Mouse (Mus musculus) thymus, adult 2 months (tissue): Measurements from ENCODE around the gene Akt3. TPM values are rescaled to one million over a fixed set of nuclear protein-coding genes. Genes with fewer than 3 reads are reported as not detected.

Experiments used
- DNase-seq: peaks from one replicate; pipeline ENCODE4 v3.0.0; 2021
- H3K27ac ChIP-seq: fragments of 200-500 bp; 2 replicates; pipeline ENCODE4 v1.5.1; 2012; ENCODE audit warnings: low read length, control low read depth; ENCODE audit not compliant: control insufficient read depth, insufficient read depth
- H3K27me3 ChIP-seq: fragments of 200-500 bp; 2 replicates; pipeline ENCODE4 v1.6.1; 2012; ENCODE audit warnings: mild to moderate bottlenecking, low read length, moderate library complexity, mixed read lengths; ENCODE audit not compliant: control insufficient read depth, insufficient read depth
- H3K36me3 ChIP-seq: fragments of 200-500 bp; 2 replicates; pipeline ENCODE4 v1.6.1; 2012; ENCODE audit warnings: mild to moderate bottlenecking, low read length, moderate library complexity; ENCODE audit not compliant: control insufficient read depth, insufficient read depth
- H3K4me1 ChIP-seq: fragments of 200-500 bp; replicated peaks from 2 replicates; pipeline ENCODE4 v1.6.1; 2012; ENCODE audit warnings: low read length; ENCODE audit not compliant: control insufficient read depth, insufficient read depth
- H3K4me3 ChIP-seq: fragments of 200-500 bp; 2 replicates; pipeline ENCODE4 v1.5.1; 2012; ENCODE audit warnings: mild to moderate bottlenecking, low read length, control low read depth, moderate library complexity; ENCODE audit not compliant: control insufficient read depth, insufficient read depth
- CTCF ChIP-seq: fragments of 200-500 bp; IDR thresholded peaks from 2 replicates; pipeline ENCODE4 v1.5.1; 2012; ENCODE audit warnings: mild to moderate bottlenecking, control low read depth, low read length, moderate library complexity, borderline replicate concordance; ENCODE audit not compliant: control insufficient read depth, poor library complexity, insufficient read depth; ENCODE audit errors: extremely low read depth
- POLR2A ChIP-seq: fragments of 200-500 bp; IDR thresholded peaks from 2 replicates; pipeline ENCODE4 v1.6.1; 2012; ENCODE audit warnings: mild to moderate bottlenecking, low read length, control low read depth, moderate library complexity; ENCODE audit not compliant: control insufficient read depth, poor library complexity, insufficient read depth; ENCODE audit errors: extremely low read depth
- WGBS: fragments of 180-500 bp; shearing (Covaris S2); methylation state at CpG from one replicate; pipeline ENCODE4 v1.1.7; 2018; 5-methylcytosine and 5-hydroxymethylcytosine counted together
- polyA plus RNA-seq: library from polyadenylated mRNA; depleted of rRNA; stranded (reverse); fragments of >200 nt; gene quantifications from 2 replicates; pipeline ENCODE4 v1.2.3, GENCODE M21; 2012

Gene Akt3
- polyA plus RNA-seq, 1 experiment, result 6.6 TPM

DNA sequence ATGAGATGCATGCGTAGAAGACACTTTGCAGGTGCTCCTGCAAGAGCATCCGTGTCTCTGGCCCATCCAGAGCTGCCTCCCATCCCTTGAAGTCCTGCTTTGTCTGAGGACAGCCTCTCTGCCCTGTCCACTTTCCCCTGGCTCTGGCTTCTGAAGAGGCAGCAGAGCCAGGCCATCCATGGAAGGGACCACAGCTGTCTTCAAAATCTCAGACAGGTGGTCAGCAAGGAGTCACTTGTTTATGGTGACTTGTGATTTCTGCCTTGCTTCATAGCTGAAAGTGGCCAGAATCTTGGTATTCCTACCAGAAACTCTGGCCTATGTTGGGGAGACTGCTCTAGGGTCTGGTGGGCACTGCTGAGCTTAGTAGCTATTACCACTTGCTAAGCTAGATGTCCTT, 241.3 kb downstream of the Akt3 start:
- 93% methylated on average over 2 of the region's 2 CpGs for WGBS

DNA sequence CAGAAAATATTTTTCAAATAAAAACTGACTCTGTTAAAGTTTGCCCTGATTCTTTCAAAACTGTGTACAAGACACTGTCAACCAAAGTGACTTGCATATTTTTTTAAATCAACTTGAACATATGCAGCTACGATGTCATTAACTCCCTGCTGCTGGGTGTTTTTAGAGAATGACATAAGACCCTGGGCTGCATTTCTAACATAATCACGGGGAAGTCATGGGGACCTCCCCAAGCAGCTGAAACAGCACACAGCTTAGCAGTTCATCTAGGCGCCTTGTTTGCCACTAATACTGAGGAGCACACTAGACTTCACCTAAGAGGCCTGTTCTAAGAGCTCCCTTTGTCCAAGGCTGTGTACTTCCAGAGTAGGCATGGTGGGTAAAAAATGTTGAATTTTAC, 242.1 kb downstream of the Akt3 start:
- Histone ChIP-seq H3K4me3 (no peak overlapping the region), H3K27ac (no peak overlapping the region), H3K36me3 (no peaks in the 10 kb centered on the region), H3K4me1 (no peaks in the 10 kb centered on the region), H3K27me3 (no peaks in the 10 kb centered on the region)
- whole genome bisulfite sequencing, result 96% methylated on average over 3 of the region's 3 CpGs
- DNase-seq, result no peak
- TF ChIP-seq POLR2A, result no peak
- TF ChIP-seq CTCF, result no peak

More for the DNA sequence above, 241.3 kb downstream of the Akt3 start:
- Histone ChIP-seq H3K27ac (no peak overlapping the region), H3K4me3 (no peak overlapping the region), H3K4me1 (no peaks in the 10 kb centered on the region), H3K36me3 (no peaks in the 10 kb centered on the region), H3K27me3 (no peaks in the 10 kb centered on the region)
- DNase-seq, result no peak
- no peak for TF ChIP-seq CTCF
- no peak for TF ChIP-seq POLR2A

DNA sequence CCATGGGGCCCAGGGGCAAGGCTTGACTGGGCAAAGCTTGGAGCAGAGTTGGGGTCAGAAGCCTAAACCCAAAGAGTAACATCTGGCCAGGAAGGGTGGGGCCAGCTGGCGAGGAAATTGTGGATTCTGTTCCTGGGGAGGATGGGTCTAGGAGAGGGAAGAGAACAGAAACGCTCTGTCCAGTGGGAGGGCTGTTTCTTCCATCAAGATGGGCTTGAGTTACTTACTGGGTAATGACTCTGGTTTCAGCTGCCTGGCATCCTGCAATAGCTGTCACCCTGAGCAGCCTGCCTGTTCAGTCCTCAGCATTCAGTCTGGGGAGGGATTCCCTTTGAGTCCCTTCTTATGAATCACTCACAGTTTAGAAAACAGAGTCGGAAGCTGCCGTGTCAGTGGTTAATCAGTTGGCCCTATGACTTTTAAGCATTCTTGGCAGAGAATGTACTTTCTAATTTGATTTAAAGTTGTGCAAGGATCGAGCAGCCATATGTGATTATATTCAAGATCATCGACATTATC, 243.0 kb downstream of the Akt3 start:
- TF ChIP-seq CTCF (no peak), POLR2A (no peak)
- DNase-seq, result no peak
- Histone ChIP-seq H3K27ac (no peak overlapping the region), H3K36me3 (no peaks in the 10 kb centered on the region), H3K27me3 (no peaks in the 10 kb centered on the region), H3K4me3 (no peak overlapping the region), H3K4me1 (no peaks in the 10 kb centered on the region)
- 91% methylated on average over 6 of the region's 6 CpGs for WGBS

GRCm38 (mm10) chr1:177014346-177014745, 243.7 kb downstream of the Akt3 start:
- H3K27ac ChIP-seq, result no peak overlapping the region
- H3K27me3 ChIP-seq, result no peaks in the 10 kb centered on the region
- H3K36me3 ChIP-seq, result no peaks in the 10 kb centered on the region
- 90% methylated on average over 2 of the region's 2 CpGs for WGBS
- no peak overlapping the region for H3K4me3 ChIP-seq
- no peaks in the 10 kb centered on the region for H3K4me1 ChIP-seq
- no peak for DNase-seq
- TF ChIP-seq CTCF, result no peak
- no peak for TF ChIP-seq POLR2A

GRCm38 (mm10) chr1:177013776-177014175, 244.2 kb downstream of the Akt3 start:
- 98% methylated on average over 3 of the region's 3 CpGs for WGBS
- H3K4me1 ChIP-seq, result 0 out of 2 replicates have a peak, but pooled peaks cover 2% of the 10 kb centered on the region
- H3K4me3 ChIP-seq, result no peak overlapping the region
- no peak for DNase-seq
- H3K27me3 ChIP-seq, result no peaks in the 10 kb centered on the region
- TF ChIP-seq CTCF (no peak), POLR2A (no peak)
- no peak overlapping the region for H3K27ac ChIP-seq
- H3K36me3 ChIP-seq, result no peaks in the 10 kb centered on the region

GRCm38 (mm10) chr1:177013313-177013712, 244.7 kb downstream of the Akt3 start:
- Histone ChIP-seq H3K4me3 (no peak overlapping the region), H3K27me3 (no peaks in the 10 kb centered on the region), H3K4me1 (0 out of 2 replicates have a peak, but pooled peaks cover 3% of the 10 kb centered on the region), H3K27ac (no peak overlapping the region), H3K36me3 (no peaks in the 10 kb centered on the region)
- WGBS, result 92% methylated on average over 1 of the region's 1 CpGs
- TF ChIP-seq POLR2A, result no peak
- TF ChIP-seq CTCF, result no peak
- DNase-seq, result no peak

DNA sequence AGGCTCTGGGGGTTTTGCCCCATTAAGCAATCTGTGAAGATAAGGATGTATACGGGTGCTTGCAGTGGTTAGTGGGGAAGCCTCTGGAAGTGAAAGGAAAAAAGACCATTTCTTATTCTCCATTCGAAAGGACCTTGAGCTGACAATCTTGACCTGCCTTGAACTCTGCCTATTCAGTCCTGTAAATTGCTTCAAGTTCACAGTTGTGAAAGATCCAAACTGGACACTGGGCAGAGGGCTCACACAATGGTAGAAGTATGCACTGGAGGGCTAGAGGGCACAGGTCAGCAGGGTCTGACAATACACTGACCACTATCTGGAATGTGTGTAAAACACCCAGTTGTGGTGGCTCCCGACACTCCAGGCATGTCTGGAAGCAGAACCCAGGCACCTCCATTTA, 245.2 kb downstream of the Akt3 start:
- Histone ChIP-seq H3K36me3 (no peaks in the 10 kb centered on the region), H3K27ac (no peak overlapping the region), H3K4me1 (0 out of 2 replicates have a peak, but pooled peaks cover 3% of the 10 kb centered on the region), H3K4me3 (no peak overlapping the region), H3K27me3 (no peaks in the 10 kb centered on the region)
- TF ChIP-seq CTCF, result no peak
- TF ChIP-seq POLR2A, result no peak
- no peak for DNase-seq
- 95% methylated on average over 3 of the region's 3 CpGs for WGBS
